Mouse (Mus musculus) heart, postnatal 36 days (tissue): ENCODE results near the gene Slc35e1. TPM values are rescaled to one million over a fixed set of nuclear protein-coding genes. Genes with fewer than 3 reads are reported as not detected.

Experiments
- DNase-seq, 2 experiments: peaks; one replicate each; pipeline ENCODE4 v3.0.0; 2021 to 2022
- intact Hi-C: fragments of 180-260 bp; cut with DNase I; formaldehyde crosslinking; loops from one replicate; pipeline ENCODE4 v1.15.1; 2025
- total RNA-seq, 2 experiments: library from RNA; stranded (reverse); gene quantifications; 2 replicates each; pipeline ENCODE4 v1.2.3; 2021

Gene Slc35e1
- total RNA-seq, 2 experiments from 2014 or later = 68.5 to 72.2 TPM

DNA sequence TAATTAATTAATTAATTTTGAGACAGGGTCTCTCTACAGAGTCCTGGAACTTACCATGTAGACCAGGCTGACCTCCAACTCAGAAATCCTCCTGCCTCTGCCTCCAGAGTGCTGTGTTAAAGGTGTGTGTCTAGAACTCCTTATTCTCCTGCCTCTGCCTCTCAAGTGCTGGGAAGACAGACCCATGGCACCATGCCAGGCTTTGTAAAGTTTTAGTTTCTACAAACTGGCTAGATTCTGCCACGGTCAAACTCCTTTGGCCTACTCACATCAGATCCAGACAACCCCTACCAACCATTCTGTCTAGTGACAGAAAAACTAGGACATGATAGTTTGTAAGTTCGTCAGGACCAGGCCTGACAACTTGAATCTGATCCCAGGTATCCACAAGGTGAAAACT is 1.4 kb downstream of the Slc35e1 start:
- DNase-seq = no peak
- intact Hi-C loops = loop anchor here (2.0 to 5.0 kb wide), 2 partner anchors 14 to 69 kb away; partner anchors contain the start of gene Eps15l1

- DNase-seq = no peak
- intact Hi-C loops = no loop called here
Observed at GRCm38 (mm10) chr8:72487014-72487413, 5.4 kb downstream of the Slc35e1 start.

DNA sequence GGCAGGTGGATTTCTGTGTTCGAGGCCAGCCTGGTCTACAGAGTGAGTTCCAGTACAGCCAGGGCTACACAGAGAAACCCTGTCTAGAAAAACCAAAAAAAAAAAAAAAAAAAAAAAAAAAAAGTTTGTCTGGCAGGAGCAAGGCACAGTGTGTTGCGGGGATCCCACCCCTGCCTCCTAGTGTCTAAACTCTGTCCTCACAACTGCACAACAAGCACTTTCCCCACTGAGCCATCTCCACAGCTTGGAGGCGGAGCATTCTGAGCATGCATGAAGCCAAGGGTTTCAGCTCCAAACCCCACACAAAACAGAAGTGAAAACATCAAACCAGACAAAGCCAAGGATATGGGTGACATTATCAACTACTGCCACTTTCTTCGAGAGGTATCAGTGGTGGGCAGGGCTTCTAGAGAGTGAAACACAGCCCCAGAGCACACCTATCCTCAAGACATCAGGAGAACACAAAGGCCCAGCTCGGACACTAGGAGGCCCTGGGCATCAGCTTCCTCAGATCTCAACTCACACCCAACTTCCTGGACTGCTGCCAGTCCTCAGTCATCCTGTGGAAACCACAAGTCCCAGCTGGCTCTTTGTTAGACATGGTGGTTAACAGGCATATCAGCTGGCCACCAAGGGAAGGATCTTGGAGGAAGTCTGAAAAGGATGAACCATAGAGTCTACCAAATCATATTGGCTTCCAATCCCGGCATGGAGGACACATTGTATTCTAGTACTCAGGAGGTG is 6.8 kb downstream of the Slc35e1 start:
- DNase-seq = peak; percentile 49 to 53
- intact Hi-C loops = no loop called here

- intact Hi-C loops = loop anchor here (5.0 kb wide), 2 partner anchors 233 to 247 kb away; partner anchors contain the start of genes Ap1m1 and Sin3b
- peak; percentile 95 to 96 for DNase-seq
Observed at GRCm38 (mm10) chr8:72474826-72475546, 17.4 kb downstream of the Slc35e1 start, which contains the start of gene Cherp. Cherp (minus strand) TSS chr8:72475226.

- DNase-seq = no peak
- intact Hi-C loops = loop anchor here (5.0 kb wide), 1 partner anchor 228 kb away; the partner anchor contains the start of gene Ap1m1
Observed at GRCm38 (mm10) chr8:72470684-72471083, 21.7 kb downstream of the Slc35e1 start.

DNA sequence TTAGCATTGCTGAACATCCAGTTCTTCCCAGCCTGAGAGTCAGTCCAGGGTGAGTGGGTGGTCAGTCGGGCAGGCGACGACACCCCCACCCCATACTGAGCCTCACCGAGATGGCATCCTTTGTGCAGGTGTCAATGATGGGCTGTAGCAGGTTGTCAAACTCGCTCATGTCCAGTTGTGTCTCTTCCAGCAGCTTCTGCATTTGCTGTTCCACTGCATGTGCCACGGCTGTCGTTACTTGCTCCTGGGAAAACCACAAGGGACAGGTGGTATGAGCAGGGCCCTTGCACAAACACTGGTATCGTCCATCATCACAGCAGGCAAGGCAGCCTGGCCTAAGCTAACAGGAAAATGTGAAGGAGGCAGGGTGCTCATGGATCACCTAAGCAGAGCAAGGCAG is 22.4 kb downstream of the Slc35e1 start:
- intact Hi-C loops = loop anchor here (5.0 kb wide), 1 partner anchor 228 kb away; the partner anchor contains the start of gene Ap1m1
- no peak for DNase-seq

DNA sequence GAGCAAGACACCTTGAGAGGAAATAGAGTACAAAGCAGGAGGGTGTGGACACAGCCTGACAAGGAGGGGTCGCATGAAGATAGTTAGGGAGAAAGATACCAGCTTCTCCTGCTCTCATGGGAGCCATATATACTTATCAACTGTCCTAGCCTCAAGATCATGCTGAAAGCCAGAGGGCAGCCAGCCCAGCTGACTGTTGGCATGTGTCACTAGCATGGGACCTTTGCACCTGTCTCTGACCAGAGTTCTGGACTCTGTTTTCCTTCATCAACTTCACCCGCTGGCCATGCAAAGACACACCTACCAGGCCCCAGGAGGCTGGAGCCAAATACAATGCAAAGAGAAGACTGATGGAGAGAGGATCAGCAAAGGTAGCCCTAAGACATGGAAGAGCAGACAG is 23.2 kb downstream of the Slc35e1 start:
- intact Hi-C loops = no loop called here
- DNase-seq = no peak

DNA sequence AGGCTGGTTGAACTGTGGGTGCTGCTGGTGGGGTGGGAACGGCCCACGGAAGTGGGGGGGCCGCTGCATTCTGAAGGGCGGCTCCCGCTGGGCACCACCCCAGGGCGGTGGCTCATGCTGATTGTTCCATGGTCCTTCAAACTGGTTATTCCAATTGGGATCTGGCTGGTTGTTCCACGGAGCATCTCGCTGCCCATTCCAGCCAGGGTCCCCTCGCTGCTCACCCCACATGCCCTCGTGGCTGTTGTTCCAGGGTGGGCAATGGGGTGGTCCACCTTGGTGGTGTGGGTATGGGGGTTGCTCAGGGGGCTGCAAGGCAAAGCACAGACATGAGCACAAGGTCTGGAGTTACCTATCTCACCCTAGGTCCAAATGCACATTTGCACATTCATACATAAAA is 28.2 kb downstream of the Slc35e1 start:
- DNase-seq = no peak
- intact Hi-C loops = no loop called here

GRCm38 (mm10) chr8:72459881-72460533 is 32.4 kb downstream of the Slc35e1 start:
- intact Hi-C loops = no loop called here
- no peak for DNase-seq

DNA sequence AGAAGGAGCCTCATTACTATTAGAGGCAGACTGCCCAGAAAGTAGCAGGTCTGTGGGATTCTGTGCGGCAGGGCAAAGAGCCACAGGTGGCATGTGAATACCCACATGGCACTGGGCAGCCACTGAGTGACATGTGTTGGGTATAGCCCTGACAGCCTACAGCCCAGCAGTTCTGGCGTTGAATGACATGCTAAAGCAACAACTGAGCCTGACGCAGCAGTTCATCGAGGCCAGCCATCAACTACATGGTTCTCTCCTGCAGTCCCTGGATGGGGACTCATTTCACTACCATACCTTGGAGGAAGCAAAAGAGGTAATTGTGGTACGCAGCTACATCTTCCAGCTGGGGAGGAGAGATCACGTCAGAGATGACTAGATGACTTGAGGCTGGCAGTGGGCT is 34.0 kb downstream of the Slc35e1 start:
- DNase-seq = no peak
- intact Hi-C loops = no loop called here

GRCm38 (mm10) chr8:72457806-72458205 is 34.6 kb downstream of the Slc35e1 start:
- intact Hi-C loops = no loop called here
- no peak for DNase-seq

- intact Hi-C loops = no loop called here
- no peak for DNase-seq
Observed at GRCm38 (mm10) chr8:72455317-72455716, 37.1 kb downstream of the Slc35e1 start.

GRCm38 (mm10) chr8:72453904-72454303 is 38.5 kb downstream of the Slc35e1 start:
- no peak for DNase-seq
- intact Hi-C loops = no loop called here

- no peak for DNase-seq
- intact Hi-C loops = no loop called here
Observed at GRCm38 (mm10) chr8:72451516-72451915, 40.9 kb downstream of the Slc35e1 start.

DNA sequence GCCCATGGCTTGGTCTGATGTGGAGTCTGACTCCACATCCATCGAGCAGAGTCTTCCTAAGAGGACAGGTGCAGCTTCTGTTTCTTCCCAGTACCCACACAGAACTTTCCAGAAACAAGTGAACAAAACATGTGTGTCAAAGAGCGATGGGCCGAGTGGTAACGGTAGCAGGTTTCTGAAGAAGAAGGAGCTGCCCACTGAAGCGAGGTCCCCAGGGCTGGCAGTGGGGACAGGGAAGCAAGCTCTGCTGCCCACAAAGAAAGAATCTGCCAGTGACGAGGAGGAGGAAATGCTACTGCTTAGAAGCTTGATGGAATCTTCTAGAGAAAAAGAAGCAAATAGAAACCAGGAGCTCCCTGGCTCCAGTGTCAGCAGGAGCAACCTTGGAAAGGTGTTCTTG is 47.3 kb downstream of the Slc35e1 start:
- DNase-seq = no peak
- intact Hi-C loops = no loop called here

GRCm38 (mm10) chr8:72443994-72444350 is 48.4 kb downstream of the Slc35e1 start:
- DNase-seq = no peak
- intact Hi-C loops = no loop called here

DNA sequence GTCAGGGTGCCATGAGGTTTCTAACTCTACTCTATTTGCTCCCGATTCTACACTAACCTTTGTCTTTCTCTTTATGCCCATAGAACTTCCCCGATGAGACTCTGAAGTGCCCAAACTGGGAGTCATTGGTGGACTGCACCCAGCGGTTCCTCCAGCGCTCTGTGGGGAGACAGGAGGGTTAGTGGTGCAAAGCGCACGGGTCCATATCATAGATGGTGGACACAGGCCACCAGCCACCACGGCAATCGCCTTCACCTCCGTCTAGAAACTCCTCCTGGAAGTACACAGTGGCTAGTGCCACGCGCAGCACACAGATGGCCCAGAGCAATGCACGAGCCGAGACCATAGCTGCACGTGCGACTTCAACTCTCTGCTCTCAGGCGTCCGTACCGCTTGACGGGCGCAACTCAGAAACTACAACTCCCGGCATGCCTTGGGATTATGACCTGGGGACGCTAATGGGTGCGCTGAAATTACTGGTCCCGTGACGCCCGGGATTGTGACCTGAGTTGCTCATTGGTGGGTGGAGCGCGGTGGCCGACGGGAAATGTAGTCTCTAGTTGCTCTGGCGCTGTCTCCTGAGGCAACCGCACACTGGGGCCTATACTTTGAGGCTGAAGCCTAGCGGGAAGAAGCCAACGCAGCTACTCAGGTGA is 48.9 kb downstream of the Slc35e1 start, which contains the start of the genes Calr3 and 1700030K09Rik:
Gene Calr3, minus strand, starts transcription at position 533 of the 656 bp plus-strand sequence.
Gene 1700030K09Rik, plus strand, starts transcription at position 543 of the 656 bp plus-strand sequence.
- DNase-seq = peak; percentile 95 to 97
- intact Hi-C loops = no loop called here

DNA sequence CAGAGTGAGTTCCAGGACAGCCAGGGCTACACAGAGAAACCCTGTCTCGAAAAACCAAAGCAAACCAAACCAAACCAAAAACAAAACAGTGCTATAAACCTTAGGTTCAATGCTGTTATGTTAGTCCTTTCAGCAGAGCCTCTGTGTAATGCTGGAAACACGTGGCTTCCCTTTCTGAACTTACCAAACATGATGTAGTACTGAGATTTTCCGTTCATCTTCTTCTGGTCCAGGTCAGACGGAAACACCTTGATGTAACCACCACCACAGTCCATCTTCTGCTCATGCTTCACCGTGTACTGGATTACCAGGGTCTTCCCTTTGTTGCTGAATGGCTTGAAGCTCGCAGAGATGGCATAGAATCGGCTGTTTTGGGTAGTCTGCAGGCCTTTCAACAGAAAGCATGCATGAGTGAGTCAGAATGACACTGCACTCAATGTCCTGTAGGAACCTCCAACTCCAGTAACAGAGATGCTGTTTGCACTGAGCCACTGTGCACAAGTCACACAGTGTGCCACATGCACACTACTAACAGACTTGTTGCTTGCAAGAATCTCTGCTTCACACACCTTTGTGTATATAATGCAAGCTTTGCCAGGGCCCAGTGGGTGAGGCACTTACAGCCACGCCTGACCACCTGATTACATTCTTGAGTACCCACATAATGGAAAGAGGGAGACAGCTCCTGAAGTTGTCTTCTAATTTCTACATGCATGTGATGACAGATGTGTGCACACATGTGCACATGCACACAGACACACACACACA is 54.0 kb downstream of the Slc35e1 start:
- no peak for DNase-seq
- intact Hi-C loops = loop anchor here (2.0 kb wide), 1 partner anchor 16 kb away; no protein-coding TSS in a partner anchor

DNA sequence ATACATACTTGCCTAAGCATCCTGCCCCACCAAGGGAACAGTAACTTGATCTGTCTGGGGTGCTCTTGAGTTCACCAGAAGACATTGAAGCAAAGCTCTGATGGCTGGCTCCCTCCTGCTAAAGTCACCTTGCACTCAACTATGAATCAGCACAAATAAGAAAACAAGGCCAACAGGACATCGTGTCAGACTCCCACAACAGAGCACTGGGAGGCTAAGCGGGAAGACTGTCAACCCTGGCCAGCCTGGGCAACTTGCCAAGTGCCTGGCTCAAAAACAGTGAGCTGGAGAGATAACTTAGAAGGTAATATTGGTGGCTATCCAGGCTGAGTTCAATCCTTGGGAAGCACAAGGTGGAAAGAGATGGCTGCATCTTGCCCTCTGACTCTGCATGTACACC is 57.5 kb downstream of the Slc35e1 start:
- DNase-seq = peak; percentile 73 to 75
- intact Hi-C loops = no loop called here
